In genomic region chr7:92509090-92509489, GRCm38 (mm10) we compare ENCODE assay signal across 27 mouse cellular contexts. TPM values are rescaled to one million over a fixed set of nuclear protein-coding genes. Genes with fewer than 3 reads are reported as not detected.
DNase-seq lines count a peak whose midpoint lies in the region; ATAC-seq and TF ChIP-seq lines count a peak whose summit lies in the region.
"Had no signal": no experiment of that assay in that cellular context is flagged by ENCODE, and none has a peak within 500 bp of the region (broad histone marks: within the 10 kb centered on the region; RNA-seq: fewer than 3 reads in every experiment).

No protein-coding gene starts in this region.

- peak; percentile 69 for DNase-seq in embryonic facial prominence, embryonic 14.5 days (ENCODE audit: low spot score)
- no peak for DNase-seq in embryonic facial prominence, embryonic 10.5 days (ENCODE audit: low spot score)
- peak; percentile 45 for DNase-seq in limb, embryonic 14.5 days (ENCODE audit: low spot score)
- DNase-seq in limb, embryonic 10.5 days (ENCODE audit: low spot score), result no peak
- no peak for DNase-seq in cerebellum, postnatal 36 days
- DNase-seq: adrenal gland, adult 8-10 months; adrenal gland, postnatal 14 days; adrenal gland, postnatal 36 days; B cell, adult 2 months; cerebellum, adult 11-12 months; cerebellum, adult 2 months; cerebellum, adult 9-10 months; cerebellum, postnatal 10 days; cerebellum, postnatal 25 days; embryo, embryonic 11 days; forebrain, postnatal 0 days had no signal

- no peak overlapping the region for H3K4me3 ChIP-seq in embryonic facial prominence, embryonic 14.5 days (ENCODE audit: low read depth, low read length)
- H3K4me3 ChIP-seq in embryonic facial prominence, embryonic 10.5 days, result no peak overlapping the region
- no peak overlapping the region for H3K4me3 ChIP-seq in limb, embryonic 14.5 days (replicated peaks; ENCODE audit: low read length)
- no peak overlapping the region for H3K4me3 ChIP-seq in limb, embryonic 10.5 days
- H3K4me3 ChIP-seq: embryonic facial prominence, embryonic 12.5 days; embryonic facial prominence, embryonic 15.5 days; erythroblast, embryonic 14.5 days; forebrain, embryonic 10.5 days; forebrain, embryonic 13.5 days; forebrain, embryonic 15.5 days had no signal

- no peak overlapping the region for H3K9ac ChIP-seq in embryonic facial prominence, embryonic 14.5 days (ENCODE audit: low read depth, low read length)
- H3K9ac ChIP-seq in limb, embryonic 14.5 days (ENCODE audit: low read depth, low read length, severe bottlenecking), result no peak overlapping the region
- H3K9ac ChIP-seq: embryonic facial prominence, embryonic 12.5 days; embryonic facial prominence, embryonic 15.5 days; forebrain, embryonic 13.5 days; forebrain, embryonic 15.5 days; forebrain, postnatal 0 days had no signal

- WGBS in embryonic facial prominence, embryonic 14.5 days, result 66% methylated on average over 6 of the region's 6 CpGs
- WGBS in embryonic facial prominence, embryonic 10.5 days, result 87% methylated on average over 6 of the region's 6 CpGs
- 68% methylated on average over 6 of the region's 6 CpGs for WGBS in limb, embryonic 14.5 days
- WGBS in limb, embryonic 10.5 days, result 91% methylated on average over 6 of the region's 6 CpGs

- H3K36me3 ChIP-seq in embryonic facial prominence, embryonic 14.5 days (ENCODE audit: control insufficient read depth, insufficient read depth, low read length), result no peaks in the 10 kb centered on the region
- no peaks in the 10 kb centered on the region for H3K36me3 ChIP-seq in embryonic facial prominence, embryonic 10.5 days (replicated peaks)
- no peaks in the 10 kb centered on the region for H3K36me3 ChIP-seq in limb, embryonic 14.5 days (ENCODE audit: control insufficient read depth, insufficient read depth, low read length)
- no peaks in the 10 kb centered on the region for H3K36me3 ChIP-seq in limb, embryonic 10.5 days
- H3K36me3 ChIP-seq: embryonic facial prominence, embryonic 12.5 days; embryonic facial prominence, embryonic 15.5 days; forebrain, embryonic 10.5 days; forebrain, embryonic 15.5 days; G1E had no signal

- H3K9me3 ChIP-seq in embryonic facial prominence, embryonic 14.5 days (ENCODE audit: control insufficient read depth, low read length), result no peaks in the 10 kb centered on the region
- H3K9me3 ChIP-seq in embryonic facial prominence, embryonic 10.5 days, result no peaks in the 10 kb centered on the region
- H3K9me3 ChIP-seq in limb, embryonic 14.5 days (ENCODE audit: control insufficient read depth, low read length), result no peaks in the 10 kb centered on the region
- no peaks in the 10 kb centered on the region for H3K9me3 ChIP-seq in limb, embryonic 10.5 days (replicated peaks)
- H3K9me3 ChIP-seq: embryonic facial prominence, embryonic 12.5 days; embryonic facial prominence, embryonic 15.5 days; forebrain, embryonic 10.5 days; forebrain, embryonic 13.5 days; forebrain, embryonic 15.5 days; G1E had no signal

- no peaks in the 10 kb centered on the region for H3K4me1 ChIP-seq in embryonic facial prominence, embryonic 14.5 days (ENCODE audit: control insufficient read depth, insufficient read depth, low read length)
- no peaks in the 10 kb centered on the region for H3K4me1 ChIP-seq in embryonic facial prominence, embryonic 10.5 days
- H3K4me1 ChIP-seq in limb, embryonic 14.5 days (ENCODE audit: control insufficient read depth, insufficient read depth, low read length), result no peaks in the 10 kb centered on the region
- no peaks in the 10 kb centered on the region for H3K4me1 ChIP-seq in limb, embryonic 10.5 days
- H3K4me1 ChIP-seq: embryonic facial prominence, embryonic 12.5 days; embryonic facial prominence, embryonic 15.5 days; forebrain, embryonic 10.5 days; forebrain, embryonic 13.5 days; forebrain, embryonic 15.5 days had no signal

- no peak overlapping the region for H3K4me2 ChIP-seq in embryonic facial prominence, embryonic 14.5 days (ENCODE audit: low read depth, low read length)
- no peak overlapping the region for H3K4me2 ChIP-seq in limb, embryonic 14.5 days (replicated peaks; ENCODE audit: low read depth, low read length, severe bottlenecking)
- H3K4me2 ChIP-seq: embryonic facial prominence, embryonic 12.5 days; embryonic facial prominence, embryonic 15.5 days; forebrain, embryonic 13.5 days; forebrain, embryonic 15.5 days had no signal

- H3K27ac ChIP-seq in embryonic facial prominence, embryonic 14.5 days (replicated peaks; ENCODE audit: low read depth, low read length), result no peak overlapping the region
- H3K27ac ChIP-seq in embryonic facial prominence, embryonic 10.5 days (replicated peaks), result no peak overlapping the region
- no peak overlapping the region for H3K27ac ChIP-seq in limb, embryonic 14.5 days (replicated peaks; ENCODE audit: low read depth, low read length)
- no peak overlapping the region for H3K27ac ChIP-seq in limb, embryonic 10.5 days
- H3K27ac ChIP-seq: embryonic facial prominence, embryonic 12.5 days; embryonic facial prominence, embryonic 15.5 days; forebrain, embryonic 10.5 days; forebrain, embryonic 13.5 days; forebrain, embryonic 15.5 days had no signal

- no peak for TF ChIP-seq POLR2A in limb, embryonic 14.5 days (IDR thresholded peaks at IDR 0.05; ENCODE audit: borderline replicate concordance, extremely low read depth, insufficient read depth, insufficient read length)

- ATAC-seq in embryonic facial prominence, embryonic 14.5 days (ENCODE audit: low read depth), result no peak
- ATAC-seq in limb, embryonic 14.5 days (ENCODE audit: low FRiP score, low read depth), result peak; percentile 55; the same call in 1 of the 2 replicates
- ATAC-seq: activated CD4-positive, CD25-positive, alpha-beta regulatory T cell, adult 4 months; CD4-positive, CD25-positive, alpha-beta regulatory T cell, adult 4 months; forebrain, embryonic 13.5 days; forebrain, embryonic 15.5 days; forebrain, postnatal 0 days; Patski had no signal

- no peaks in the 10 kb centered on the region for H3K27me3 ChIP-seq in embryonic facial prominence, embryonic 14.5 days (replicated peaks; ENCODE audit: control insufficient read depth, insufficient read depth, low read length)
- no peaks in the 10 kb centered on the region for H3K27me3 ChIP-seq in embryonic facial prominence, embryonic 10.5 days (replicated peaks; ENCODE audit: low read depth, poor library complexity, severe bottlenecking)
- no peaks in the 10 kb centered on the region for H3K27me3 ChIP-seq in limb, embryonic 14.5 days (ENCODE audit: control insufficient read depth, insufficient read depth, low read length)
- H3K27me3 ChIP-seq in limb, embryonic 10.5 days (ENCODE audit: low read depth, poor library complexity, severe bottlenecking), result no peaks in the 10 kb centered on the region
- H3K27me3 ChIP-seq: CH12.LX; embryonic facial prominence, embryonic 12.5 days; embryonic facial prominence, embryonic 15.5 days; forebrain, embryonic 13.5 days; forebrain, embryonic 15.5 days; Patski had no signal

RNA-seq across cellular contexts. Expression of gene Ccdc90b, which starts 51.9 kb away (rescaled TPM):
- polyA plus RNA-seq in embryonic facial prominence, embryonic 14.5 days (2014; fragmentation: Nextera tagmentation; extraction: Ambion mirVana), result 49.0 and 56.1 TPM in 2 replicates
- 49.1 and 51.1 TPM in 2 replicates for polyA plus RNA-seq in embryonic facial prominence, embryonic 10.5 days (2016; fragmentation: Nextera tagmentation; extraction: Ambion mirVana)
- polyA plus RNA-seq in limb, embryonic 14.5 days (2012; rRNA removed), result 30.7 and 35.6 TPM in 2 replicates
- 51.3 and 54.0 TPM in 2 replicates for polyA plus RNA-seq in limb, embryonic 14.5 days (2014; fragmentation: Nextera tagmentation; extraction: Ambion mirVana)
- polyA plus RNA-seq in limb, embryonic 10.5 days (2016; fragmentation: Nextera tagmentation; extraction: Ambion mirVana), result 47.5 and 49.1 TPM in 2 replicates
- polyA plus RNA-seq: G1E had no signal

Comparison
In these comparisons a context has a peak if more than half of its experiments do, and no peak if none do; other contexts are left out.
1. DNase-seq: peak in embryonic facial prominence, embryonic 14.5 days (single experiment) and limb, embryonic 14.5 days (single experiment); none in embryonic facial prominence, embryonic 10.5 days (single experiment), limb, embryonic 10.5 days (single experiment) and cerebellum, postnatal 36 days (0 of 2).